In genomic region chr2:50272165-50272564, GRCm38 (mm10) we compare ENCODE assay signal across 11 mouse cellular contexts. TPM values are rescaled to one million over a fixed set of nuclear protein-coding genes. Genes with fewer than 3 reads are reported as not detected.
DNase-seq lines count a peak whose midpoint lies in the region; ATAC-seq and TF ChIP-seq lines count a peak whose summit lies in the region.
"Had no signal": no experiment of that assay in that cellular context is flagged by ENCODE, and none has a peak within 500 bp of the region (broad histone marks: within the 10 kb centered on the region; RNA-seq: fewer than 3 reads in every experiment).

No protein-coding gene starts in this region.

- 0 out of 2 replicates have a peak, but pooled peaks have one; percentile 13 for TF ChIP-seq CTCF in brain, embryonic 14.5 days (IDR thresholded peaks at IDR 0.05; ENCODE audit: borderline replicate concordance, extremely low read depth, insufficient read depth, insufficient read length)

- no peak overlapping the region for H3K4me3 ChIP-seq in hindbrain, embryonic 16.5 days (ENCODE audit: low read length)
- H3K4me3 ChIP-seq in hindbrain, embryonic 12.5 days: no peak overlapping the region
- no peak overlapping the region for H3K4me3 ChIP-seq in midbrain, embryonic 14.5 days (replicated peaks; ENCODE audit: low read depth, low read length)
- H3K4me3 ChIP-seq in midbrain, embryonic 11.5 days (ENCODE audit: low read depth, low read length): no peak overlapping the region
- H3K4me3 ChIP-seq: myocyte; stomach, embryonic 15.5 days had no signal

- H3K36me3 ChIP-seq in hindbrain, embryonic 16.5 days (ENCODE audit: control insufficient read depth, insufficient read depth, low read length): no peaks in the 10 kb centered on the region
- peaks cover 4% of the 10 kb centered on the region; the same call in 1 of the 2 replicates for H3K36me3 ChIP-seq in hindbrain, embryonic 12.5 days
- peaks cover 7% of the 10 kb centered on the region; the same call in 1 of the 2 replicates for H3K36me3 ChIP-seq in midbrain, embryonic 14.5 days (ENCODE audit: control insufficient read depth, insufficient read depth, low read length)
- no peaks in the 10 kb centered on the region for H3K36me3 ChIP-seq in midbrain, embryonic 11.5 days (ENCODE audit: control insufficient read depth, insufficient read depth, low read length)
- H3K36me3 ChIP-seq: stomach, embryonic 15.5 days had no signal

- DNase-seq in midbrain, embryonic 14.5 days: peak; percentile 88
- DNase-seq in midbrain, embryonic 11.5 days (ENCODE audit: low spot score, missing footprints): no peak
- peak; percentile 78 for DNase-seq in brain, embryonic 14.5 days (ENCODE audit: low read depth)
- DNase-seq in retina, postnatal 7 days (ENCODE audit: low read depth, low spot score): peak; percentile 43
- DNase-seq in spleen, postnatal 4 days (ENCODE audit: low spot score in 2 of 2): no peak
- DNase-seq: adrenal gland, adult 2 months had no signal

- no peak overlapping the region for H3K4me2 ChIP-seq in hindbrain, embryonic 16.5 days (ENCODE audit: low read length)
- no peak overlapping the region for H3K4me2 ChIP-seq in hindbrain, embryonic 12.5 days (replicated peaks)
- H3K4me2 ChIP-seq in midbrain, embryonic 14.5 days (ENCODE audit: low read length): no peak overlapping the region
- no peak overlapping the region for H3K4me2 ChIP-seq in midbrain, embryonic 11.5 days
- H3K4me2 ChIP-seq: stomach, embryonic 15.5 days had no signal

- 40% methylated on average over 5 of the region's 5 CpGs for WGBS in hindbrain, embryonic 16.5 days
- 43% methylated on average over 5 of the region's 5 CpGs for WGBS in hindbrain, embryonic 12.5 days
- 48% methylated on average over 5 of the region's 5 CpGs for whole genome bisulfite sequencing in midbrain, embryonic 14.5 days
- 53% methylated on average over 5 of the region's 5 CpGs for WGBS in midbrain, embryonic 11.5 days

- peak; percentile 70; the same call in 1 of the 2 replicates for ATAC-seq in hindbrain, embryonic 16.5 days
- no peak for ATAC-seq in hindbrain, embryonic 12.5 days (ENCODE audit: low FRiP score)
- ATAC-seq in midbrain, embryonic 14.5 days (ENCODE audit: low FRiP score, low TSS enrichment): no peak
- ATAC-seq in midbrain, embryonic 11.5 days (ENCODE audit: low FRiP score): no peak
- ATAC-seq in erythroblast, adult 5-6 weeks (replicated peaks; ENCODE audit: low FRiP score, poor library complexity, severe bottlenecking): no peak

- no peaks in the 10 kb centered on the region for H3K4me1 ChIP-seq in hindbrain, embryonic 16.5 days (ENCODE audit: control insufficient read depth, insufficient read depth, low read depth, low read length)
- H3K4me1 ChIP-seq in hindbrain, embryonic 12.5 days: no peaks in the 10 kb centered on the region
- H3K4me1 ChIP-seq in midbrain, embryonic 14.5 days (ENCODE audit: control insufficient read depth, insufficient read depth, low read length): no peaks in the 10 kb centered on the region
- no peaks in the 10 kb centered on the region for H3K4me1 ChIP-seq in midbrain, embryonic 11.5 days (ENCODE audit: control insufficient read depth, insufficient read depth, low read length)
- H3K4me1 ChIP-seq: stomach, embryonic 15.5 days had no signal

- no peak overlapping the region for H3K27ac ChIP-seq in hindbrain, embryonic 16.5 days (ENCODE audit: low read depth, low read length)
- no peak overlapping the region for H3K27ac ChIP-seq in hindbrain, embryonic 12.5 days
- no peak overlapping the region for H3K27ac ChIP-seq in midbrain, embryonic 14.5 days (replicated peaks; ENCODE audit: low read depth, low read length)
- H3K27ac ChIP-seq in midbrain, embryonic 11.5 days (ENCODE audit: low read depth, low read length): no peak overlapping the region
- H3K27ac ChIP-seq: stomach, embryonic 15.5 days had no signal

- H3K27me3 ChIP-seq in hindbrain, embryonic 16.5 days (replicated peaks; ENCODE audit: control insufficient read depth, insufficient read depth, low read length): no peaks in the 10 kb centered on the region
- no peaks in the 10 kb centered on the region for H3K27me3 ChIP-seq in hindbrain, embryonic 12.5 days
- H3K27me3 ChIP-seq in midbrain, embryonic 14.5 days (ENCODE audit: control insufficient read depth, insufficient read depth, low read length): no peaks in the 10 kb centered on the region
- no peaks in the 10 kb centered on the region for H3K27me3 ChIP-seq in midbrain, embryonic 11.5 days (ENCODE audit: control insufficient read depth, insufficient read depth, low read length)
- H3K27me3 ChIP-seq: stomach, embryonic 15.5 days had no signal

- H3K9me3 ChIP-seq in hindbrain, embryonic 16.5 days (ENCODE audit: control insufficient read depth, low read length): no peaks in the 10 kb centered on the region
- no peaks in the 10 kb centered on the region for H3K9me3 ChIP-seq in hindbrain, embryonic 12.5 days (replicated peaks)
- H3K9me3 ChIP-seq in midbrain, embryonic 14.5 days (ENCODE audit: control insufficient read depth, low read length): no peaks in the 10 kb centered on the region
- H3K9me3 ChIP-seq in midbrain, embryonic 11.5 days (ENCODE audit: control insufficient read depth, low read length): no peaks in the 10 kb centered on the region
- H3K9me3 ChIP-seq: stomach, embryonic 15.5 days had no signal

- no peak for TF ChIP-seq POLR2A in brain, embryonic 14.5 days (IDR thresholded peaks at IDR 0.05; ENCODE audit: borderline replicate concordance, extremely low read depth, insufficient read depth, insufficient read length, poor library complexity, severe bottlenecking)

- H3K9ac ChIP-seq in hindbrain, embryonic 16.5 days (ENCODE audit: low read depth, low read length): no peak overlapping the region
- no peak overlapping the region for H3K9ac ChIP-seq in hindbrain, embryonic 12.5 days
- no peak overlapping the region for H3K9ac ChIP-seq in midbrain, embryonic 14.5 days (replicated peaks; ENCODE audit: low read length)
- no peak overlapping the region for H3K9ac ChIP-seq in midbrain, embryonic 11.5 days (ENCODE audit: low read length)
- H3K9ac ChIP-seq: stomach, embryonic 15.5 days had no signal

RNA-seq across cellular contexts. Expression of gene Mmadhc, which starts 24.4 kb away (rescaled TPM):
- 133 and 138 TPM in 2 replicates for polyA plus RNA-seq in hindbrain, embryonic 16.5 days (2015; fragmentation: Nextera tagmentation; extraction: Ambion mirVana)
- 147 and 148 TPM in 2 replicates for polyA plus RNA-seq in hindbrain, embryonic 12.5 days (2016; fragmentation: Nextera tagmentation; extraction: Ambion mirVana)
- 148 and 150 TPM in 2 replicates for polyA plus RNA-seq in midbrain, embryonic 14.5 days (2014; fragmentation: Nextera tagmentation; extraction: Ambion mirVana)
- polyA plus RNA-seq in midbrain, embryonic 11.5 days (2014; fragmentation: Nextera tagmentation; extraction: Ambion mirVana): 172 and 177 TPM in 2 replicates
- 81.0 and 100 TPM in 2 replicates for polyA plus RNA-seq in brain, embryonic 14.5 days (2012; rRNA removed)
- 50.0 and 59.4 TPM in 2 replicates for total RNA-seq in erythroblast, adult 5-6 weeks (2015; ENCODE audit: low replicate concordance)
- total RNA-seq in erythroblast, adult 5-6 weeks (2017; ENCODE audit: low replicate concordance): 35.4 and 44.4 TPM in 2 replicates

Comparison
In these comparisons a context has a peak if more than half of its experiments do, and no peak if none do; other contexts are left out.
1. DNase-seq: peak in midbrain, embryonic 14.5 days (single experiment), brain, embryonic 14.5 days (single experiment) and retina, postnatal 7 days (single experiment); none in midbrain, embryonic 11.5 days (single experiment) and spleen, postnatal 4 days (0 of 2).